Mouse (Mus musculus) cerebellum, adult 18-20 months (tissue): ENCODE data around the gene Gm20388.
A peak's percentile ranks its signal among the peaks of the same experiment; 100 is the strongest.
"Not testable (repeated sequence)": the region's sequence is repeated elsewhere in the genome, so short reads cannot be mapped to it uniquely, and the experiment has no call there.

Experiments
- DNase-seq, 2 experiments: peaks; one replicate each; pipeline ENCODE4 v3.0.0; 2021

Gene Gm20388

GRCm38 (mm10) chr8:123101244-123101643 is 3190.6 kb downstream of the Gm20388 start:
- DNase-seq, result no peak

- DNase-seq, result peak; percentile 97 to 98
Observed at GRCm38 (mm10) chr8:123101735-123102685, 3191.4 kb downstream of the Gm20388 start, which contains the start of gene Rpl13. Gene Rpl13, plus strand, starts transcription at chr8:123102350.

- not testable (repeated sequence) for DNase-seq
Observed at GRCm38 (mm10) chr8:123102855-123103254, 3192.2 kb downstream of the Gm20388 start.

GRCm38 (mm10) chr8:123103285-123103684 is 3192.6 kb downstream of the Gm20388 start:
- no peak for DNase-seq

GRCm38 (mm10) chr8:123104046-123104767 is 3193.6 kb downstream of the Gm20388 start:
- DNase-seq, result no peak

GRCm38 (mm10) chr8:123105553-123106326 is 3195.1 kb downstream of the Gm20388 start:
- DNase-seq, result peak in 1 of 2 experiments; percentile 21

GRCm38 (mm10) chr8:123106531-123106930 is 3195.9 kb downstream of the Gm20388 start:
- DNase-seq, result peak in 1 of 2 experiments; percentile 19

- DNase-seq, result no peak
Observed at GRCm38 (mm10) chr8:123108010-123108409, 3197.4 kb downstream of the Gm20388 start.

- no peak for DNase-seq
Observed at GRCm38 (mm10) chr8:123108953-123109352, 3198.3 kb downstream of the Gm20388 start.

- peak; percentile 48 to 53 for DNase-seq
Observed at GRCm38 (mm10) chr8:123110649-123111048, 3200.0 kb downstream of the Gm20388 start.

- no peak for DNase-seq
Observed at GRCm38 (mm10) chr8:123112892-123113291, 3202.3 kb downstream of the Gm20388 start.

- DNase-seq, result no peak
Observed at GRCm38 (mm10) chr8:123113908-123114469, 3203.3 kb downstream of the Gm20388 start.

GRCm38 (mm10) chr8:123114644-123115043 is 3204.0 kb downstream of the Gm20388 start:
- DNase-seq, result no peak

GRCm38 (mm10) chr8:123117127-123117731 is 3206.6 kb downstream of the Gm20388 start, which contains the start of gene Cpne7:
Gene Cpne7, plus strand, starts transcription at chr8:123117374.
- DNase-seq, result peak; percentile 21 to 30

GRCm38 (mm10) chr8:123117744-123118143 is 3207.1 kb downstream of the Gm20388 start:
- no peak for DNase-seq

GRCm38 (mm10) chr8:123122059-123122458 is 3211.4 kb downstream of the Gm20388 start:
- no peak for DNase-seq

GRCm38 (mm10) chr8:123122670-123123069 is 3212.0 kb downstream of the Gm20388 start:
- DNase-seq, result no peak

- DNase-seq, result no peak
Observed at GRCm38 (mm10) chr8:123126193-123126816, 3215.7 kb downstream of the Gm20388 start.

GRCm38 (mm10) chr8:123131041-123131440 is 3220.4 kb downstream of the Gm20388 start:
- no peak for DNase-seq

- DNase-seq, result no peak
Observed at GRCm38 (mm10) chr8:123132953-123133352, 3222.3 kb downstream of the Gm20388 start.

- DNase-seq, result no peak
Observed at GRCm38 (mm10) chr8:123134149-123134713, 3223.6 kb downstream of the Gm20388 start.
